Mouse (Mus musculus) megakaryocyte, embryonic 14.5 days (primary cell): ENCODE data around the gene Cpt2.

Experiments
- FLI1 ChIP-seq: IDR thresholded peaks from 2 replicates; pipeline ENCODE4 v1.6.1; 2012; ENCODE audit warnings: low read length, inconsistent platforms, mixed read lengths
- GATA1 ChIP-seq: IDR thresholded peaks from 3 replicates; pipeline ENCODE4 v1.6.1; 2012; ENCODE audit warnings: mixed read lengths, low read length, inconsistent platforms, borderline replicate concordance

GRCm38 (mm10) chr4:107971162-107971561, 47.8 kb upstream of the Cpt2 start:
- TF ChIP-seq FLI1 (no peak), GATA1 (no peak)
